Mouse (Mus musculus) limb, embryonic 15.5 days (tissue): ENCODE data around the gene Zfand2a. TPM values are rescaled to one million over a fixed set of nuclear protein-coding genes. Genes with fewer than 3 reads are reported as not detected.
A peak's percentile ranks its signal among the peaks of the same experiment; 100 is the strongest.

Source experiments
- ATAC-seq: fragments of 200-750 bp; cut with Nextera tagmentation; 2 replicates; pipeline ENCODE4 v1.8.0; 2017; ENCODE audit warnings: low read depth, moderate TSS enrichment; ENCODE audit not compliant: insufficient number of reproducible peaks, low FRiP score, low TSS enrichment
- H3K27ac ChIP-seq: fragments of 300-500 bp; sonication (generic); 2 replicates; pipeline ENCODE4 v1.5.1; 2015; ENCODE audit warnings: moderate library complexity, mild to moderate bottlenecking, inconsistent platforms
- H3K27me3 ChIP-seq: fragments of 300-500 bp; sonication (generic); 2 replicates; pipeline ENCODE4 v1.6.1; 2015; ENCODE audit warnings: inconsistent platforms
- H3K36me3 ChIP-seq: fragments of 300-500 bp; sonication (generic); 2 replicates; pipeline ENCODE4 v1.6.1; 2015; ENCODE audit warnings: inconsistent platforms
- H3K4me1 ChIP-seq: fragments of 300-500 bp; sonication (generic); 2 replicates; pipeline ENCODE4 v1.6.1; 2015; ENCODE audit warnings: inconsistent platforms
- H3K4me2 ChIP-seq: fragments of 300-500 bp; sonication (generic); 2 replicates; pipeline ENCODE4 v1.6.1; 2015; ENCODE audit warnings: mild to moderate bottlenecking, inconsistent platforms
- H3K4me3 ChIP-seq: fragments of 300-500 bp; sonication (generic); 2 replicates; pipeline ENCODE4 v1.5.1; 2015; ENCODE audit warnings: mild to moderate bottlenecking, inconsistent platforms
- H3K9ac ChIP-seq: fragments of 300-500 bp; sonication (generic); 2 replicates; pipeline ENCODE4 v1.6.1; 2015; ENCODE audit warnings: inconsistent platforms
- H3K9me3 ChIP-seq: fragments of 300-500 bp; sonication (generic); 2 replicates; pipeline ENCODE4 v1.6.1; 2016; ENCODE audit warnings: inconsistent platforms
- whole genome bisulfite sequencing: fragments of 180-500 bp; shearing (Covaris S2); methylation state at CpG from one replicate; pipeline ENCODE4 v1.1.7; 2015; 5-methylcytosine and 5-hydroxymethylcytosine counted together
- polyA plus RNA-seq: library from polyadenylated mRNA; unstranded; fragments of >200 nt; fragmentation: Nextera tagmentation; extraction: Ambion mirVana; gene quantifications from 2 replicates; pipeline ENCODE4 v1.2.1, GENCODE M21; 2015

Gene Zfand2a
- polyA plus RNA-seq, 1 experiment from 2014 or later, result 9.9 TPM

GRCm38 (mm10) chr5:139464874-139465273 is 19.5 kb downstream of the Zfand2a start:
- H3K27me3 ChIP-seq, result 0 out of 2 replicates have a peak, but pooled peaks cover 2% of the 10 kb centered on the region
- no peak for ATAC-seq
- WGBS, result 67% methylated on average over 4 of the region's 4 CpGs

GRCm38 (mm10) chr5:139460384-139461067 is 23.8 kb downstream of the Zfand2a start, which contains the start of gene 3110082I17Rik:
Gene 3110082I17Rik (minus strand): TSS chr5:139460527.
- H3K4me1 ChIP-seq, result peaks cover 15% of the 10 kb centered on the region
- H3K36me3 ChIP-seq, result no peaks in the 10 kb centered on the region; the same call in 1 of the 2 replicates
- no peak within 1 kb of the TSS for H3K27ac ChIP-seq
- H3K9me3 ChIP-seq, result no peaks in the 10 kb centered on the region
- H3K4me2 ChIP-seq, result peak within 1 kb of the TSS; percentile 73
- peak within 1 kb of the TSS; percentile 71 for H3K4me3 ChIP-seq
- H3K27me3 ChIP-seq, result 0 out of 2 replicates have a peak, but pooled peaks cover 2% of the 10 kb centered on the region
- peak; percentile 95 for ATAC-seq
- H3K9ac ChIP-seq, result peak within 1 kb of the TSS; percentile 54
- 3% methylated on average over 42 of the region's 42 CpGs for WGBS

More at GRCm38 (mm10) chr5:139464874-139465273, 19.5 kb downstream of the Zfand2a start:
- Histone ChIP-seq H3K4me2 (no peak overlapping the region), H3K36me3 (no peaks in the 10 kb centered on the region), H3K9ac (no peak overlapping the region), H3K4me3 (no peak overlapping the region), H3K9me3 (no peaks in the 10 kb centered on the region), H3K27ac (no peak overlapping the region), H3K4me1 (peaks cover 7% of the 10 kb centered on the region)

GRCm38 (mm10) chr5:139459938-139460337 is 24.4 kb downstream of the Zfand2a start:
- peak overlapping the region; percentile 71 for H3K4me3 ChIP-seq
- no peak for ATAC-seq
- peak overlapping the region; percentile 54 for H3K9ac ChIP-seq
- H3K4me1 ChIP-seq, result peaks cover 15% of the 10 kb centered on the region
- peak overlapping the region; percentile 73 for H3K4me2 ChIP-seq
- 9% methylated on average over 10 of the region's 10 CpGs for WGBS
- peaks cover 5% of the 10 kb centered on the region; the same call in 1 of the 2 replicates for H3K36me3 ChIP-seq
- no peak overlapping the region for H3K27ac ChIP-seq
- H3K9me3 ChIP-seq, result no peaks in the 10 kb centered on the region
- 0 out of 2 replicates have a peak, but pooled peaks cover 2% of the 10 kb centered on the region for H3K27me3 ChIP-seq

GRCm38 (mm10) chr5:139457241-139457640 is 27.1 kb downstream of the Zfand2a start:
- no peaks in the 10 kb centered on the region for H3K9me3 ChIP-seq
- H3K4me3 ChIP-seq, result no peak overlapping the region
- H3K4me1 ChIP-seq, result peaks cover 15% of the 10 kb centered on the region
- H3K4me2 ChIP-seq, result no peak overlapping the region
- 87% methylated on average over 8 of the region's 8 CpGs for WGBS
- no peaks in the 10 kb centered on the region for H3K27me3 ChIP-seq
- H3K9ac ChIP-seq, result no peak overlapping the region
- H3K27ac ChIP-seq, result no peak overlapping the region
- peaks cover 13% of the 10 kb centered on the region for H3K36me3 ChIP-seq
- ATAC-seq, result no peak

GRCm38 (mm10) chr5:139455166-139455565 is 29.2 kb downstream of the Zfand2a start:
- H3K4me2 ChIP-seq, result no peak overlapping the region
- peaks cover 13% of the 10 kb centered on the region for H3K36me3 ChIP-seq

GRCm38 (mm10) chr5:139453031-139453430 is 31.3 kb downstream of the Zfand2a start:
- Histone ChIP-seq H3K27me3 (no peaks in the 10 kb centered on the region), H3K36me3 (peaks cover 13% of the 10 kb centered on the region), H3K27ac (no peak overlapping the region), H3K9ac (no peak overlapping the region), H3K4me1 (no peaks in the 10 kb centered on the region), H3K4me3 (no peak overlapping the region), H3K9me3 (no peaks in the 10 kb centered on the region), H3K4me2 (no peak overlapping the region)
- ATAC-seq, result no peak
- WGBS, result 82% methylated on average over 10 of the region's 10 CpGs

More at GRCm38 (mm10) chr5:139455166-139455565, 29.2 kb downstream of the Zfand2a start:
- Histone ChIP-seq H3K4me1 (peaks cover 10% of the 10 kb centered on the region), H3K4me3 (no peak overlapping the region), H3K9ac (no peak overlapping the region), H3K27me3 (no peaks in the 10 kb centered on the region), H3K9me3 (no peaks in the 10 kb centered on the region), H3K27ac (no peak overlapping the region)
- 88% methylated on average over 12 of the region's 12 CpGs for WGBS
- ATAC-seq, result no peak

- Histone ChIP-seq H3K27ac (no peak overlapping the region), H3K4me2 (no peak overlapping the region), H3K36me3 (peaks cover 9% of the 10 kb centered on the region; the same call in 1 of the 2 replicates), H3K9ac (no peak overlapping the region), H3K9me3 (no peaks in the 10 kb centered on the region), H3K27me3 (no peaks in the 10 kb centered on the region), H3K4me3 (no peak overlapping the region), H3K4me1 (0 out of 2 replicates have a peak, but pooled peaks cover 4% of the 10 kb centered on the region)
- 60% methylated on average over 4 of the region's 4 CpGs for WGBS
- no peak for ATAC-seq
Measured at GRCm38 (mm10) chr5:139449926-139450325, 34.4 kb downstream of the Zfand2a start.

- no peak for ATAC-seq
Measured at GRCm38 (mm10) chr5:139449161-139449791, 35.1 kb downstream of the Zfand2a start.

GRCm38 (mm10) chr5:139448025-139448424 is 36.3 kb downstream of the Zfand2a start:
- Histone ChIP-seq H3K27me3 (no peaks in the 10 kb centered on the region), H3K4me2 (no peak overlapping the region), H3K4me1 (0 out of 2 replicates have a peak, but pooled peaks cover 4% of the 10 kb centered on the region), H3K27ac (no peak overlapping the region), H3K36me3 (0 out of 2 replicates have a peak, but pooled peaks cover 4% of the 10 kb centered on the region), H3K9me3 (no peaks in the 10 kb centered on the region), H3K4me3 (no peak overlapping the region), H3K9ac (no peak overlapping the region)
- no peak for ATAC-seq
- WGBS, result 68% methylated on average over 6 of the region's 6 CpGs

More at GRCm38 (mm10) chr5:139449161-139449791, 35.1 kb downstream of the Zfand2a start:
- H3K4me1 ChIP-seq, result 0 out of 2 replicates have a peak, but pooled peaks cover 4% of the 10 kb centered on the region
- no peaks in the 10 kb centered on the region for H3K27me3 ChIP-seq
- 54% methylated on average over 5 of the region's 5 CpGs for WGBS
- no peak overlapping the region for H3K27ac ChIP-seq
- peaks cover 8% of the 10 kb centered on the region; the same call in 1 of the 2 replicates for H3K36me3 ChIP-seq
- no peak overlapping the region for H3K4me2 ChIP-seq
- no peak overlapping the region for H3K4me3 ChIP-seq
- no peaks in the 10 kb centered on the region for H3K9me3 ChIP-seq
- no peak overlapping the region for H3K9ac ChIP-seq

GRCm38 (mm10) chr5:139445258-139445657 is 39.1 kb downstream of the Zfand2a start:
- H3K4me1 ChIP-seq, result peaks cover 13% of the 10 kb centered on the region; the same call in 1 of the 2 replicates
- H3K9ac ChIP-seq, result no peak overlapping the region
- H3K36me3 ChIP-seq, result no peaks in the 10 kb centered on the region
- H3K27me3 ChIP-seq, result no peaks in the 10 kb centered on the region
- H3K4me3 ChIP-seq, result no peak overlapping the region
- no peaks in the 10 kb centered on the region for H3K9me3 ChIP-seq
- ATAC-seq, result no peak
- H3K4me2 ChIP-seq, result no peak overlapping the region
- no peak overlapping the region for H3K27ac ChIP-seq
- WGBS, result 81% methylated on average over 8 of the region's 8 CpGs

- WGBS, result 59% methylated on average over 4 of the region's 4 CpGs
- peaks cover 16% of the 10 kb centered on the region; the same call in 1 of the 2 replicates for H3K4me1 ChIP-seq
- no peaks in the 10 kb centered on the region for H3K27me3 ChIP-seq
- no peak overlapping the region for H3K9ac ChIP-seq
- no peak for ATAC-seq
- H3K36me3 ChIP-seq, result no peaks in the 10 kb centered on the region
- no peak overlapping the region for H3K4me3 ChIP-seq
- no peak overlapping the region for H3K27ac ChIP-seq
- no peak overlapping the region for H3K4me2 ChIP-seq
- H3K9me3 ChIP-seq, result no peaks in the 10 kb centered on the region
Measured at GRCm38 (mm10) chr5:139442962-139443361, 41.4 kb downstream of the Zfand2a start.

- no peak overlapping the region for H3K9ac ChIP-seq
- H3K4me2 ChIP-seq, result no peak overlapping the region
- ATAC-seq, result no peak
- 68% methylated on average over 12 of the region's 12 CpGs for WGBS
- no peak overlapping the region for H3K27ac ChIP-seq
- no peaks in the 10 kb centered on the region for H3K36me3 ChIP-seq
- no peaks in the 10 kb centered on the region for H3K27me3 ChIP-seq
- H3K4me1 ChIP-seq, result peaks cover 16% of the 10 kb centered on the region; the same call in 1 of the 2 replicates
- H3K4me3 ChIP-seq, result no peak overlapping the region
- H3K9me3 ChIP-seq, result no peaks in the 10 kb centered on the region
Measured at GRCm38 (mm10) chr5:139442428-139442827, 41.9 kb downstream of the Zfand2a start.
